Mouse (Mus musculus): ENCODE data around the gene Atp8a1. TPM values are rescaled to one million over a fixed set of nuclear protein-coding genes. Genes with fewer than 3 reads are reported as not detected.

The Atp8a1 gene
- polyA plus RNA-seq, 1 experiment from 2014 or later: 8.7 TPM

- Histone ChIP-seq H3K4me2 (ENCODE audit: low read length) (no peak overlapping the region), H3K27me3 (ENCODE audit: insufficient read depth, low read length) (no peaks in the 10 kb centered on the region), H3K9ac (ENCODE audit: low read depth, low read length) (no peak overlapping the region), H3K36me3 (ENCODE audit: insufficient read depth, low read length) (no peaks in the 10 kb centered on the region), H3K9me3 (replicated peaks; ENCODE audit: low read length) (no peaks in the 10 kb centered on the region), H3K4me3 (replicated peaks; ENCODE audit: low read depth, low read length) (no peak overlapping the region), H3K4me1 (replicated peaks; ENCODE audit: insufficient read depth, low read length) (no peaks in the 10 kb centered on the region), H3K27ac (no peak overlapping the region)
- DNase-seq (ENCODE audit: low spot score) (no peak), ATAC-seq (replicated peaks; ENCODE audit: low FRiP score, low read depth) (no peak)
- no peak for TF ChIP-seq CTCF (IDR thresholded peaks at IDR 0.05; ENCODE audit: low read depth)
- WGBS: 70% methylated on average over 2 of the region's 2 CpGs
Measured at GRCm38 (mm10) chr5:67753057-67753456, 94.2 kb downstream of the Atp8a1 start.

- H3K27ac ChIP-seq: no peak overlapping the region
- H3K9me3 ChIP-seq (replicated peaks; ENCODE audit: low read length): no peaks in the 10 kb centered on the region
- no peak overlapping the region for H3K9ac ChIP-seq (ENCODE audit: low read depth, low read length)
- no peak overlapping the region for H3K4me2 ChIP-seq (ENCODE audit: low read length)
- no peaks in the 10 kb centered on the region for H3K27me3 ChIP-seq (ENCODE audit: insufficient read depth, low read length)
- no peaks in the 10 kb centered on the region for H3K4me1 ChIP-seq (replicated peaks; ENCODE audit: insufficient read depth, low read length)
- 79% methylated on average over 10 of the region's 10 CpGs for WGBS
- no peak overlapping the region for H3K4me3 ChIP-seq (replicated peaks; ENCODE audit: low read depth, low read length)
- no peak for ATAC-seq (replicated peaks; ENCODE audit: low FRiP score, low read depth)
- no peak for TF ChIP-seq CTCF (IDR thresholded peaks at IDR 0.05; ENCODE audit: low read depth)
- no peaks in the 10 kb centered on the region for H3K36me3 ChIP-seq (ENCODE audit: insufficient read depth, low read length)
- DNase-seq (ENCODE audit: low spot score): no peak
Measured at GRCm38 (mm10) chr5:67752629-67753028, 94.6 kb downstream of the Atp8a1 start.

GRCm38 (mm10) chr5:67752007-67752406 is 95.2 kb downstream of the Atp8a1 start:
- Histone ChIP-seq H3K4me1 (replicated peaks; ENCODE audit: insufficient read depth, low read length) (no peaks in the 10 kb centered on the region), H3K9me3 (replicated peaks; ENCODE audit: low read length) (no peaks in the 10 kb centered on the region), H3K36me3 (ENCODE audit: insufficient read depth, low read length) (no peaks in the 10 kb centered on the region), H3K4me2 (ENCODE audit: low read length) (no peak overlapping the region), H3K9ac (ENCODE audit: low read depth, low read length) (no peak overlapping the region), H3K27me3 (ENCODE audit: insufficient read depth, low read length) (no peaks in the 10 kb centered on the region), H3K4me3 (replicated peaks; ENCODE audit: low read depth, low read length) (no peak overlapping the region), H3K27ac (no peak overlapping the region)
- DNase-seq (ENCODE audit: low spot score): peak; percentile 83
- WGBS: 29% methylated on average over 3 of the region's 3 CpGs
- TF ChIP-seq CTCF (IDR thresholded peaks at IDR 0.05; ENCODE audit: low read depth): peak; percentile 94
- ATAC-seq (replicated peaks; ENCODE audit: low FRiP score, low read depth): peak; percentile 57

- DNase-seq (ENCODE audit: low spot score): no peak
- no peak for TF ChIP-seq CTCF (IDR thresholded peaks at IDR 0.05; ENCODE audit: low read depth)
- WGBS: 76% methylated on average over 3 of the region's 3 CpGs
- Histone ChIP-seq H3K9ac (ENCODE audit: low read depth, low read length) (no peak overlapping the region), H3K4me3 (replicated peaks; ENCODE audit: low read depth, low read length) (no peak overlapping the region), H3K36me3 (ENCODE audit: insufficient read depth, low read length) (0 out of 2 replicates have a peak, but pooled peaks cover 4% of the 10 kb centered on the region), H3K4me2 (ENCODE audit: low read length) (no peak overlapping the region), H3K27ac (no peak overlapping the region), H3K9me3 (replicated peaks; ENCODE audit: low read length) (0 out of 2 replicates have a peak, but pooled peaks cover 5% of the 10 kb centered on the region), H3K4me1 (replicated peaks; ENCODE audit: insufficient read depth, low read length) (no peaks in the 10 kb centered on the region), H3K27me3 (ENCODE audit: insufficient read depth, low read length) (no peaks in the 10 kb centered on the region)
- ATAC-seq (replicated peaks; ENCODE audit: low FRiP score, low read depth): no peak
Measured at GRCm38 (mm10) chr5:67739261-67739660, 108.0 kb downstream of the Atp8a1 start.

- H3K4me3 ChIP-seq (replicated peaks; ENCODE audit: low read depth, low read length): no peak overlapping the region
- no peaks in the 10 kb centered on the region for H3K36me3 ChIP-seq (ENCODE audit: insufficient read depth, low read length)
- H3K27me3 ChIP-seq (ENCODE audit: insufficient read depth, low read length): no peaks in the 10 kb centered on the region
- ATAC-seq (replicated peaks; ENCODE audit: low FRiP score, low read depth) (no peak), DNase-seq (ENCODE audit: low spot score) (peak; percentile 63)
- peak; percentile 38; the same call in 1 of the 2 replicates for TF ChIP-seq CTCF (IDR thresholded peaks at IDR 0.05; ENCODE audit: low read depth)
- H3K4me2 ChIP-seq (ENCODE audit: low read length): no peak overlapping the region
- no peak overlapping the region for H3K9ac ChIP-seq (ENCODE audit: low read depth, low read length)
- H3K9me3 ChIP-seq (replicated peaks; ENCODE audit: low read length): 0 out of 2 replicates have a peak, but pooled peaks cover 5% of the 10 kb centered on the region
- 67% methylated on average over 10 of the region's 10 CpGs for WGBS
- H3K27ac ChIP-seq: no peak overlapping the region
- H3K4me1 ChIP-seq (replicated peaks; ENCODE audit: insufficient read depth, low read length): no peaks in the 10 kb centered on the region
Measured at GRCm38 (mm10) chr5:67738133-67738532, 109.1 kb downstream of the Atp8a1 start.

GRCm38 (mm10) chr5:67735771-67736170 is 111.5 kb downstream of the Atp8a1 start:
- Histone ChIP-seq H3K9me3 (replicated peaks; ENCODE audit: low read length) (0 out of 2 replicates have a peak, but pooled peaks cover 5% of the 10 kb centered on the region), H3K4me3 (replicated peaks; ENCODE audit: low read depth, low read length) (no peak overlapping the region), H3K9ac (ENCODE audit: low read depth, low read length) (no peak overlapping the region), H3K27me3 (ENCODE audit: insufficient read depth, low read length) (no peaks in the 10 kb centered on the region), H3K4me2 (ENCODE audit: low read length) (no peak overlapping the region), H3K4me1 (replicated peaks; ENCODE audit: insufficient read depth, low read length) (no peaks in the 10 kb centered on the region), H3K27ac (no peak overlapping the region), H3K36me3 (ENCODE audit: insufficient read depth, low read length) (no peaks in the 10 kb centered on the region)
- ATAC-seq (replicated peaks; ENCODE audit: low FRiP score, low read depth): no peak
- no peak for TF ChIP-seq CTCF (IDR thresholded peaks at IDR 0.05; ENCODE audit: low read depth)
- WGBS: 90% methylated on average over 1 of the region's 1 CpGs
- no peak for DNase-seq (ENCODE audit: low spot score)
